Mouse (Mus musculus) midbrain, embryonic 10.5 days (tissue): ENCODE measurements around the gene Grb10. TPM values are rescaled to one million over a fixed set of nuclear protein-coding genes. Genes with fewer than 3 reads are reported as not detected.

ENCODE experiments used
- DNase-seq: peaks from one replicate; pipeline ENCODE4 v3.0.0-alpha.2; 2017; ENCODE audit warnings: low spot score
- H3K27ac ChIP-seq: fragments of 300-500 bp; sonication (generic); replicated peaks from 2 replicates; pipeline ENCODE4 v1.5.1; 2016; ENCODE audit warnings: mild to moderate bottlenecking
- H3K27me3 ChIP-seq: fragments of 300-500 bp; sonication (generic); 2 replicates; pipeline ENCODE4 v1.6.1; 2016; ENCODE audit warnings: low read depth, mild to moderate bottlenecking; ENCODE audit not compliant: poor library complexity, severe bottlenecking
- H3K36me3 ChIP-seq: fragments of 300-500 bp; sonication (generic); 2 replicates; pipeline ENCODE4 v1.6.1; 2016; ENCODE audit warnings: mild to moderate bottlenecking, moderate library complexity
- H3K4me1 ChIP-seq: fragments of 300-500 bp; sonication (generic); 2 replicates; pipeline ENCODE4 v1.6.1; 2016
- H3K4me3 ChIP-seq: fragments of 300-500 bp; sonication (generic); 2 replicates; pipeline ENCODE4 v1.5.1; 2016; ENCODE audit warnings: mild to moderate bottlenecking, moderate library complexity
- H3K9me3 ChIP-seq: fragments of 300-500 bp; sonication (generic); replicated peaks from 2 replicates; pipeline ENCODE4 v1.6.1; 2016; ENCODE audit warnings: mild to moderate bottlenecking
- WGBS: fragments of 180-500 bp; shearing (Covaris S2); methylation state at CpG from one replicate; pipeline ENCODE4 v1.1.7; 2016; 5-methylcytosine and 5-hydroxymethylcytosine counted together
- polyA plus RNA-seq: library from polyadenylated mRNA; unstranded; fragments of >200 nt; fragmentation: Nextera tagmentation; extraction: Ambion mirVana; gene quantifications from 2 replicates; pipeline ENCODE4 v1.2.1, GENCODE M21; 2016

Grb10 gene
- polyA plus RNA-seq, 1 experiment from 2014 or later, result 441 TPM

DNA sequence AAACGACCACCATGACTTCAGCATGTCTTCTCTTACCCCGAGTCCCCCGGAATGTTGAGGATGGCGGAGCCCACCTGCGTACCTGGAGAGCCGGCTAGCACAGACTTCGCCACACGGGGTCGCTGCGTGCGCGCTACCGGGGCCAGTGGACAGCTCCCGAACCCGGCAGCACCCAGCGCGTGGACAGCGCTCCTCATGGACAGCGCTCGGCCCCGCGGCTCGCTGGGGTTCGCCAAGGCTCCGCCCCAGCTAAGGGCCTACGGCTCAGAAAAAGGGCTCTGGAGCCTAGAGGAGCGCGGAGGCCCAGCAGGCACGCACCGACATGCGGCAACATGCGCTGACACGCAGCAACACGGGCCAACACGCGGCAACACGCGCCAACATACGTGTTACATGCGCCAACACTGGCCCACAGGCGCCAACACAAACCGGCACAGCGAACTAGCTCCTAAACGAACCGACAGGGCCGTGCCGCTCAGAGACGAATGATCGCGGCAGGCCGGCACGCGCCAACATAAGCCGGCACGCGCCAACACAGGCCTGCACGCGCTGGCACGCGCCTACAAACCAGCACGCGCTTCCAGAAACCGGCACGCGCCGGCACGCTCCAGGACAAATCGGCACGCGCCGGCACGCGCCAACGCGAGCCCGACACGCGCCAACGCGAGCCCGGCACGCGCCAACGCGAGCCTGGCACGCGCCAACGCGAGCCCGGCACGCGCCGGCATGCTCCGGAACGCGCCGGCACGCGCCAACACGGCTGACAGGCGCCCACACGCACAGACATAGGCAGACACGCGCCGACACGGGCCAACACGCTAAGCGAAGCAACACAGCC, 12.5 kb downstream of the Grb10 start:
- Histone ChIP-seq H3K36me3 (peaks cover 97% of the 10 kb centered on the region), H3K9me3 (peaks cover 49% of the 10 kb centered on the region), H3K4me1 (peaks cover 9% of the 10 kb centered on the region), H3K4me3 (peak overlapping the region; percentile 44), H3K27me3 (peaks cover 100% of the 10 kb centered on the region), H3K27ac (no peak overlapping the region)
- 72% methylated on average over 108 of the region's 108 CpGs for WGBS
- peak; percentile 75 for DNase-seq

DNA sequence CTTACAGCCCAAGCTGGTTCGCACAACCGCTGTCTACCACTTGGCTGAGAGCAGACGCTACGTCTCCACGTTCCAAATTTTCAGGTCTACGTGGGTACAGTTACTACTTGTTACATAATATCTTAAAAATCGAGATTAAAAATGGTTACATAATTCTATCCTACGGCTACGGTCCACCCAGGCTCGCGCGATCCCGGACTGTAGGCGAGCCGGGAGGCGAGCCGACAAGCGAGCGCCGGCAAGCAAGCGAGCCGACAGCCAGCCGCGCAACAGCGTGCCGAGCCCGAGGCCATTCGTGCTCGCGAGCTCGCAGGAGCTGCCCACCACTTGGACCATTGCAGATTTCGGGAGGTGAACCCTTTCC, 13.1 kb downstream of the Grb10 start:
- Histone ChIP-seq H3K27me3 (peaks cover 100% of the 10 kb centered on the region), H3K4me3 (peak overlapping the region; percentile 44), H3K4me1 (peaks cover 9% of the 10 kb centered on the region), H3K9me3 (peaks cover 49% of the 10 kb centered on the region), H3K27ac (no peak overlapping the region), H3K36me3 (peaks cover 97% of the 10 kb centered on the region)
- DNase-seq, result no peak
- WGBS, result 58% methylated on average over 32 of the region's 32 CpGs

DNA sequence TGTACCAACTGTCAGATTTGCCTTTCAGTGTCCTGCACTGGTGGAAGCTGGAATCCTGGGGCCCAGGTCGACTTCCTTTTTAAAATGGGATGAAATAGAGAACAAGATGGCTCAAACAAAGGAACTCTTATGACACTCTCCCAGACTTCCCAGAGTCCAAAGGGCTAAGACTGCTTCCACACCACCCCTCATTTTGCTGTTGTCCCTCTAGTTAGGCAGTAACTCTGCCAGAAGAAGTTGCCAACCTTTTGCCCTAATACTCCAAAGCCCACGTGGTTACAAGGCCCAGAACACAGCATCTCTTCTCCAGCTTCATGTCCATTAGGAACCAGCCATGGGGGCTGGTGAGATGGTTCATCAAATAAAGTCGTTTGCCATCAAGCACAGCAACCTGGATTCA, 15.4 kb downstream of the Grb10 start:
- H3K4me1 ChIP-seq, result peaks cover 9% of the 10 kb centered on the region
- peaks cover 100% of the 10 kb centered on the region for H3K27me3 ChIP-seq
- 67% methylated on average over 3 of the region's 3 CpGs for WGBS
- H3K4me3 ChIP-seq, result no peak overlapping the region
- H3K36me3 ChIP-seq, result peaks cover 97% of the 10 kb centered on the region
- H3K27ac ChIP-seq, result no peak overlapping the region
- peaks cover 33% of the 10 kb centered on the region for H3K9me3 ChIP-seq
- DNase-seq, result no peak

DNA sequence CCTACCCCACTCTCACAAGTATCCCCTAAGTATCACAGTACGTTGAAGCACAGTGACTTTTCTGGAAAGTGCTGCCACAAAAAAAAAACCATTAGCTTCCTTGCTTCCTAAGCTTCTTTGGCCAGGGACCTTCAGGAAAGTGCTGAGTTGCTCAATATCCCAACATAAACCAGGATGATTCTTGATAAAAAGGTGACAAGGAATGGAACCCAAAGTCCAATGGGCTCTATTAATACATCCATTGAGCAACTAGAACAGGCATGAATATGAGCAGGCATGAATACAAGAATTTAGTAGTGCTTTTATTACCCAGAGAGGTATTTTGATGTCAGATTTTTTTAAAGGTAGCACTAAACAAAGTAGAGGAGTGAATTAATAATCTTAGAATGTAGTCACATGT, 18.8 kb downstream of the Grb10 start:
- H3K36me3 ChIP-seq, result peaks cover 96% of the 10 kb centered on the region

DNA sequence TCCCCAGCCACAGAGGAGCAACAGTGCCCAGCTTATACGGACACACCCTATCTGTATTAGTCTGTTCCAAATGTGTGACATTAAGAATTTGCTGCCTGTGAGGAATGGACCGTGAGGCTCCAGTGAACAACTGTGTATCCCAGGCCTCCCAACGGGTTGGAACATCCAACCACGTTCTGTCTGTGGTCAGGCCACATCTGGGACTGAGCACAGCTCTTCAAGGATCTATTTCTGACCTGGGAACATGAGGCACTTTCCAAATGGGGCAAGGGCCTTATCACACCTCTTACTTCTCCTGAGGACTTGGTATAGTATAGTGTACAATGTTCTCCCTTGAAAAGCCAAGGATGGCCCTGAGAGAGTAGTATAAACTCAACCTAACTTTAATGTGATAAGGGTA, 19.9 kb downstream of the Grb10 start:
- Histone ChIP-seq H3K27me3 (peaks cover 68% of the 10 kb centered on the region), H3K4me3 (no peak overlapping the region), H3K27ac (no peak overlapping the region), H3K36me3 (peaks cover 96% of the 10 kb centered on the region), H3K9me3 (peaks cover 8% of the 10 kb centered on the region; the same call in 1 of the 2 replicates), H3K4me1 (no peaks in the 10 kb centered on the region)
- 93% methylated on average over 4 of the region's 4 CpGs for WGBS
- DNase-seq, result no peak

More for the DNA sequence above, 18.8 kb downstream of the Grb10 start:
- H3K9me3 ChIP-seq, result peaks cover 3% of the 10 kb centered on the region; the same call in 1 of the 2 replicates
- H3K27me3 ChIP-seq, result peaks cover 78% of the 10 kb centered on the region
- H3K27ac ChIP-seq, result no peak overlapping the region
- no peak overlapping the region for H3K4me3 ChIP-seq
- H3K4me1 ChIP-seq, result no peaks in the 10 kb centered on the region
- DNase-seq, result no peak
- 78% methylated on average over 1 of the region's 1 CpGs for WGBS

DNA sequence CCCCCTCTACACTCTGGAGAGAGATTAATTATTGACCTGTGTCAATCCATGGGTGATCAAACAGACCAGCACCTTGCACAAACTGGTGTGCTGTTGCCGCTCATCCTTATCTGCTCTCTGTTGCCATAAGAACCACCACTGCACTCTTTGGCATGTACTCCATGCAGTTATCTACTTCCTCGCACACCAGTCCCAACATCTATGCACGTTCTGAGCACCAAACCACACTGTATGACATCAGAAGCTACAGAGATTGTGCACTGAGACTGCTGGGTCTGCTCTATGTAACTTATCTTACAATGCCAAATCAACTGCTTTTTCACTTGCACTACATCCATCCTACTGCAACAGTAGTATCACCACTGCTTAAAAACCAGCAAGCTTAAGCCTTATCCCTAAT, 28.4 kb downstream of the Grb10 start:
- WGBS, result 91% methylated on average over 3 of the region's 3 CpGs
- H3K36me3 ChIP-seq, result peaks cover 92% of the 10 kb centered on the region
- H3K4me3 ChIP-seq, result no peak overlapping the region
- no peaks in the 10 kb centered on the region for H3K27me3 ChIP-seq
- DNase-seq, result no peak
- peaks cover 30% of the 10 kb centered on the region for H3K9me3 ChIP-seq
- no peak overlapping the region for H3K27ac ChIP-seq
- no peaks in the 10 kb centered on the region for H3K4me1 ChIP-seq

DNA sequence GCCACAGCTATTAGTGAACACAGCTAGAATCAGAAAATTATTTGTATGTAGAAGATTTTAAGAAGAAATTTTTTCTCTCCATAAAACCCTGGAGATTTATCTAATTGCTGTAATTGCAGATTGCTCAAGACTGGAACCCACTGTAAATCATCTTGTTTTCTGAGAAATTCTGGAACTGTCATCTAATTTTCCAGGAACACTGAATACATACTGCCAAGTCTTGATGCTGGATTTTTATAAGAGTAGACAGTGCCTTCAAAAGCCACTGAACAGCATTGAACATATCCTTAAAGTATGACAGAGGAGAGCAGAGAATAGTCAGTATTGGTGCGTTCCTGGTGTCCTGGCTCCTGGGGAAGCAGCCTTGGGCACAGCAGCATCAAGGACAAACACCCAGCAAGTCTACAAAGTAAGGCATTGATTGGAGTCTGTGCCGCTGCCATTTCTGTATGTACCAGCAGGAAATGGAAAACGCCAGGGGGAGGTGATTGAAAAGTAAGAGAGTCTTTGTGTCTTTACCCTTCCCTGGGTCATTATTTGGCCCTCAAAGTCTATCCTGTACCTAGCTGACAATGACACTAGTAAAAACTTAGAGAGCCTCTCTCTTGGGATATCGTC, 38.1 kb downstream of the Grb10 start:
- no peaks in the 10 kb centered on the region for H3K27me3 ChIP-seq
- H3K9me3 ChIP-seq, result no peaks in the 10 kb centered on the region
- no peak overlapping the region for H3K4me3 ChIP-seq
- WGBS, result 90% methylated on average over 4 of the region's 4 CpGs
- DNase-seq, result no peak
- H3K27ac ChIP-seq, result no peak overlapping the region
- H3K36me3 ChIP-seq, result peaks cover 44% of the 10 kb centered on the region
- H3K4me1 ChIP-seq, result no peaks in the 10 kb centered on the region

DNA sequence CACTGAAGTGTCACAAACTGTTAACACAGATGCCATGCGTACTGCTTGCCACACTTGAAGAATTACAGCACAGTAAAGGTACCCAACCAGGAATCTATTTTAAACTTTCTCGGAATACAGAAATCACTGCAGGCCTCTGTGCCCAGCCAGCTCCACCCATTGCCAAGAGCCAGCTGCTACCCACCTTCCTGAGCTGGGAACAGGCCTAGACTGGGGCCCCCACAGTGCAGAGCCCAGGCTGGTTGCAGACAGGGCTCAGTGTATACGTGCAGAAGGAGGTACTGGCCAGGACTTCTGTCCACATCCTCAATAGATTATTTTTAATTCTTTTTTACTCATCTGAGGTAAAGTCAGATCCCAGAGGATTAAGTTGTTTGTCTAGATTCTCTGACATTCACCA, 39.6 kb downstream of the Grb10 start:
- Histone ChIP-seq H3K4me3 (no peak overlapping the region), H3K9me3 (no peaks in the 10 kb centered on the region), H3K4me1 (no peaks in the 10 kb centered on the region), H3K36me3 (peaks cover 41% of the 10 kb centered on the region), H3K27ac (no peak overlapping the region), H3K27me3 (no peaks in the 10 kb centered on the region)
- 87% methylated on average over 3 of the region's 3 CpGs for WGBS
- DNase-seq, result no peak

DNA sequence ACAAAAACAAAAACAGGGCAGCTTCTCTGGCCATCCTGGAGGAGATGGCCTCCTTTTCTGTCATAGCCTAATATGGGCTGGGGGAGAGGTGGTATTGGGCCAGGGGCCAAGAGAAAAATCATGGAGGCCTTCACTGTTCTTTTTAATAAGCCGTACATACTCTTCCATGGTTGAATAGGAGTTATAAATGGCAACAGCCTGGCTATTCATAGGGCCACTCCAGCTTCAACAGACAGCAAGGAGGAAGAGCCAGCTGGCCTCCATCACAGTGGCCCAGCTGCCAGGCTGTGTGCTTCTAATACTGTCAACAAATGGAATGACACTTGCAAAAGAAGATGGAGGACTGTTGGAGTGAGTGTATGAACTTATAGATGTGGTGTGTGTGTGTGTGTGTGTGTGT, 41.4 kb downstream of the Grb10 start:
- Histone ChIP-seq H3K27me3 (no peaks in the 10 kb centered on the region), H3K9me3 (no peaks in the 10 kb centered on the region), H3K4me1 (no peaks in the 10 kb centered on the region), H3K4me3 (no peak overlapping the region), H3K27ac (no peak overlapping the region), H3K36me3 (peaks cover 37% of the 10 kb centered on the region)
- 88% methylated on average over 1 of the region's 1 CpGs for WGBS
- no peak for DNase-seq

DNA sequence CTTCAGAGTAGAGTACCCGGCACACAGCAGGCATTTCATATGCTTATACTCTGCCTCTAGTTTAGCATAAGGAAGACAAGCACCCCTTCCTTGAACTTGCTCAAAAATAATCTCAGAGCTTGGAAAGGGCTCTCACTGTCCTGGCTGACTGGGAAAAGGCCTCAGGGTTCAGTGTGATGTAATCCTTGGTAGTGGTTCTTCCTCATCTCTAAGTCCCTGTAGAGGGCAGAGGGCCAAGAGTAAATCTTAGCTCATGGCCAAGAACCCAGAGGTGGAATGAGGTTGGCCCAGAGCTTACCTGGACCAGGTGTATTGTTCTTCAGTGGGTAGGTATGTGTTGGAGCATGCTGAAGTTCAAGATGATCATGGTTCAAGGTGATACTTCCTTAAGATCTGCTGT, 43.1 kb downstream of the Grb10 start:
- no peaks in the 10 kb centered on the region for H3K4me1 ChIP-seq
- 95% methylated on average over 1 of the region's 1 CpGs for WGBS

DNA sequence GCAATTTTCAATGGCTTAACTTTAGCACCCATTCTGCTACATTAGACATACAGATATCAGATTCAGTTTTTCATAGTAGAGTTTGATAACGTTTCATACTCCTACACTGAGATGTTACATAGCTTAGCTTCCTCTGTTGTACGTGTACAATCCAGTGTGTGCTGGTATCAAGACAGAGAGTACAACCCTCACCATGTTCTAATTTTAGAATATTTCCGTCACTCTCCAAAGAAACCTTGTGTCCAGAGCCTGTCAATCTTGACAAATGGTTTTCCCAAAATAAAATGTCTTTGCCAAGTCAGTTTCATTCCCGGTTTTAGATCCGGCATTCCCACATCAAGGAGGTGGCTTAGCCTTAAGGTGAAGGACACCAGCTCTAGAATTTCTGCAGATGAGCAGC, 44.7 kb downstream of the Grb10 start:
- Histone ChIP-seq H3K4me3 (no peak overlapping the region), H3K36me3 (peaks cover 43% of the 10 kb centered on the region), H3K27me3 (no peaks in the 10 kb centered on the region), H3K4me1 (no peaks in the 10 kb centered on the region), H3K27ac (no peak overlapping the region), H3K9me3 (no peaks in the 10 kb centered on the region)
- no peak for DNase-seq
- 90% methylated on average over 5 of the region's 5 CpGs for WGBS

More for the DNA sequence above, 43.1 kb downstream of the Grb10 start:
- DNase-seq, result no peak
- H3K36me3 ChIP-seq, result peaks cover 38% of the 10 kb centered on the region
- no peak overlapping the region for H3K4me3 ChIP-seq
- no peak overlapping the region for H3K27ac ChIP-seq
- H3K9me3 ChIP-seq, result no peaks in the 10 kb centered on the region
- no peaks in the 10 kb centered on the region for H3K27me3 ChIP-seq

DNA sequence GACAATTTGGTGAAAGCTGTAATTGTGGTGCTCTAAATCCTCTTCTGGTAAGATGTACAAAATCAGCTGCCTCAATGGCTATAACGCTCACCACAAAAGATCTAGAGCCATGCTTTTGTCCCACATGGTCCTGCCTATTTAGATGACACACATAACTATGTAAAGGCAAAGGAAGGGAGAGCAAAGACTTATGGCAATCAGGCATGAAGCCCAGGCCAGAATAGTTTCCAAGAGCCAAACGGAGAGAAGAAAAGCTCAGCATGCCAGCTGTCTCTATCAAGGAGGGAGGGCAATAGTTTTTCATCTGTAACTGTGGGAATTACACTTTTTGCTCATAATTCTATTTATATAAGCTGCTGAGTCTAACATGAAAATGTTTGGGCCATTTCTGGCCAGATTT, 45.3 kb downstream of the Grb10 start:
- no peak for DNase-seq
- peaks cover 43% of the 10 kb centered on the region for H3K36me3 ChIP-seq
- no peaks in the 10 kb centered on the region for H3K27me3 ChIP-seq
- H3K9me3 ChIP-seq, result no peaks in the 10 kb centered on the region
- 75% methylated on average over 2 of the region's 2 CpGs for WGBS
- H3K4me3 ChIP-seq, result no peak overlapping the region
- H3K27ac ChIP-seq, result no peak overlapping the region
- no peaks in the 10 kb centered on the region for H3K4me1 ChIP-seq

DNA sequence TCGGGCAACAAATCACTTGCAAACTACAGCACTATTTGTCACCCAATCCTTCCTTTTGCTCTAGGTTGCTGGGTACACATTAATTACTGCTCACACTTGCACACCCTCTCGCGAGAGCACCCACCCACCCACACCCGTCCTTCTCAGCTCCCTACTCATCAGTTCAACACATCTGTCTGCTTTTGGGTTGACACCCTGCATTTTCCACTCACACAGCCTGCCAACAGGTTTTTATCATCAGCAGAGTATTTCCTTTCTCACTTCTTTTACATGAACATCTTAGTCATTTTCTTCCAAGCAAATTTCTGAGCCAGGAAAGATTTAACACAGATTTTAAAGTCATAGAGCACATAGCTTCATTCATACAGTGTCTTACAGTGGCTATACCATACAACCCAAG, 48.6 kb downstream of the Grb10 start:
- Histone ChIP-seq H3K9me3 (no peaks in the 10 kb centered on the region), H3K27me3 (no peaks in the 10 kb centered on the region), H3K27ac (no peak overlapping the region), H3K4me1 (no peaks in the 10 kb centered on the region), H3K36me3 (peaks cover 33% of the 10 kb centered on the region), H3K4me3 (no peak overlapping the region)
- no peak for DNase-seq
- WGBS, result 90% methylated on average over 4 of the region's 4 CpGs
